8 mouse cellular contexts compared by ENCODE assay signal in the genomic region with DNA sequence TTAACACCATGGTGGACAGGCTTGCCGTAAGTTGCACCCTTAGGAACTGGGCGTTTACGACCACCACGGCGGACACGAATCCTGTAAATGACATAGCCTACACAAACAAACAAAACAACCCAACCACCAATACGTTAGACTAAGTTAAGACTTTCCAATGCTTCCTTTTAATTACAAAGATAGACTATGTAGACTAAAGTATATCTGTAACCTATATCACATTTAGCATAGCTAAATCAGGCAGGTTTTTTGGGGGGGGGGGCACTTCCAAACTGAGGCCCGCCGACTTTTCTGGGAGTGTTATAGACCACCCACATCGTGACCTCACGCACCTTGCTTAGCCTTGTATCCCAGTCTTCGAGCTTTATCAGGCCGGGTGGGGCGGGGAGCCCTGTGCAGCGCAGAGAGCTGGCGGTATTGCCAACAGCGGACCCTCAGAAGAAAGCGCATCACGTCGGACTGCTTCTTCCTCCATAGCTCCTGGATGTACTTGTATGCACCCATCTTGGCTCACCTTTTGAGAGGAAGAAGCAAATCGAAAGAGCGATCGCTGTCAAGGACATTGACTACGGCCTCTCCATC. TPM values are rescaled to one million over a fixed set of nuclear protein-coding genes. Genes with fewer than 3 reads are reported as not detected.
DNase-seq lines count a peak whose midpoint lies in the region; ATAC-seq and TF ChIP-seq lines count a peak whose summit lies in the region.
"Not testable (repeated sequence)": the region's sequence is repeated elsewhere in the genome, so short reads cannot be mapped to it uniquely, and the experiment has no call there.

No protein-coding gene starts in this region.

- under 1% methylated on average over 24 of the region's 24 CpGs for WGBS in cerebellum, adult 2 months
- WGBS in forebrain, embryonic 13.5 days, result under 1% methylated on average over 24 of the region's 24 CpGs
- 1% methylated on average over 22 of the region's 24 CpGs for WGBS in heart, postnatal 0 days
- 1% methylated on average over 24 of the region's 24 CpGs for WGBS in kidney, adult 2 months
- WGBS in liver, embryonic 12.5 days (ENCODE audit: insufficient replicate concordance), result under 1% methylated on average over 24 of the region's 24 CpGs
- 1% methylated on average over 18 of the region's 24 CpGs for WGBS in midbrain, embryonic 11.5 days

- in situ Hi-C loops in CH12.LX (cut with MboI; ENCODE audit: low pct_ligation_motif_present, low pct_unique_long_range_greater_than_20kb, low sequenced_read_pairs), result loop anchor here (5.0 kb wide), 1 partner anchor 33 kb away; a partner anchor contains a TSS

- TF ChIP-seq POLR2A in CH12.LX (IDR thresholded peaks at IDR 0.05; ENCODE audit: low read depth, low read length); cerebellum, adult 2 months (IDR thresholded peaks at IDR 0.05; ENCODE audit: borderline replicate concordance, insufficient read depth, low read length); kidney, adult 2 months (IDR thresholded peaks at IDR 0.05; ENCODE audit: low read depth, low read length): not testable (repeated sequence)

- not testable (repeated sequence) for TF ChIP-seq CTCF in CH12.LX (conservative IDR thresholded peaks at IDR 0.05 in 1 of 2, IDR thresholded peaks at IDR 0.05 in 1 of 2; ENCODE audit: low read depth in 2 of 2, low read length in 2 of 2); cerebellum, adult 2 months (IDR thresholded peaks at IDR 0.05; ENCODE audit: borderline replicate concordance, insufficient read depth, low read depth, low read length); heart, postnatal 0 days (IDR thresholded peaks at IDR 0.05; ENCODE audit: low read depth); kidney, adult 2 months (conservative IDR thresholded peaks at IDR 0.05; ENCODE audit: insufficient read depth, insufficient read length, low read depth, low read length)

- peaks cover 17 to 37% of the 10 kb centered on the region in 2 experiments for H3K36me3 ChIP-seq in CH12.LX (replicated peaks in 1 of 2; ENCODE audit: control insufficient read depth in 1 of 2, insufficient read depth in 1 of 2, low read length in 1 of 2)
- H3K36me3 ChIP-seq in forebrain, embryonic 13.5 days (ENCODE audit: poor library complexity, severe bottlenecking), result peaks cover 31% of the 10 kb centered on the region
- H3K36me3 ChIP-seq in heart, postnatal 0 days (replicated peaks; ENCODE audit: control insufficient read depth, insufficient read depth, low read length), result peaks cover 17% of the 10 kb centered on the region
- not testable (repeated sequence) for H3K36me3 ChIP-seq in kidney, adult 2 months (ENCODE audit: control insufficient read depth, insufficient read depth, low read length); midbrain, embryonic 11.5 days (ENCODE audit: control insufficient read depth, insufficient read depth, low read length)
- peaks cover 38% of the 10 kb centered on the region for H3K36me3 ChIP-seq in liver, embryonic 12.5 days

- not testable (repeated sequence) for H3K9me3 ChIP-seq in CH12.LX (replicated peaks; ENCODE audit: low read length); forebrain, embryonic 13.5 days (replicated peaks); heart, postnatal 0 days (replicated peaks; ENCODE audit: control insufficient read depth, low read length); liver, embryonic 12.5 days (replicated peaks); midbrain, embryonic 11.5 days (ENCODE audit: control insufficient read depth, low read length)

- not testable (repeated sequence) for TF ChIP-seq RAD21 in CH12.LX (IDR thresholded peaks at IDR 0.05; ENCODE audit: low read depth, low read length)

- H3K9ac ChIP-seq in CH12.LX (ENCODE audit: insufficient read depth, low read depth), result peak overlapping the region; percentile 88
- H3K9ac ChIP-seq in forebrain, embryonic 13.5 days, result peak overlapping the region; percentile 98
- H3K9ac ChIP-seq in heart, postnatal 0 days (replicated peaks; ENCODE audit: low read depth, low read length), result peak overlapping the region; percentile 78
- H3K9ac ChIP-seq in liver, embryonic 12.5 days, result peak overlapping the region; percentile 97
- H3K9ac ChIP-seq in midbrain, embryonic 11.5 days (ENCODE audit: low read length), result peak overlapping the region; percentile 99

- peak overlapping the region; percentile 11; the same call in 1 of the 2 replicates for H3K4me2 ChIP-seq in CH12.LX (ENCODE audit: insufficient read depth, low read depth, poor library complexity, severe bottlenecking)
- peak overlapping the region; percentile 80 for H3K4me2 ChIP-seq in forebrain, embryonic 13.5 days
- H3K4me2 ChIP-seq in heart, postnatal 0 days (ENCODE audit: low read depth, low read length), result peak overlapping the region; percentile 75
- peak overlapping the region; percentile 77 for H3K4me2 ChIP-seq in liver, embryonic 12.5 days
- peak overlapping the region; percentile 72 for H3K4me2 ChIP-seq in midbrain, embryonic 11.5 days

- H3K4me3 ChIP-seq in CH12.LX (replicated peaks in 1 of 3; ENCODE audit: low read depth in 2 of 3, low read length in 2 of 3, poor library complexity in 1 of 3), result peak overlapping the region; percentile 93 to 100 (median 98)
- H3K4me3 ChIP-seq in cerebellum, adult 2 months (replicated peaks; ENCODE audit: insufficient read depth, low read depth, low read length), result peak overlapping the region; percentile 96
- peak overlapping the region; percentile 91 for H3K4me3 ChIP-seq in forebrain, embryonic 13.5 days
- H3K4me3 ChIP-seq in heart, postnatal 0 days (ENCODE audit: low read depth, low read length), result peak overlapping the region; percentile 76
- H3K4me3 ChIP-seq in kidney, adult 2 months (ENCODE audit: insufficient read depth, low read depth, low read length), result peak overlapping the region; percentile 90
- peak overlapping the region; percentile 90 for H3K4me3 ChIP-seq in liver, embryonic 12.5 days
- H3K4me3 ChIP-seq in midbrain, embryonic 11.5 days (ENCODE audit: low read depth, low read length), result peak overlapping the region; percentile 92

- H3K4me1 ChIP-seq in CH12.LX (ENCODE audit: control insufficient read depth in 1 of 2, insufficient read depth in 2 of 2), result peaks cover 0 to 19% of the 10 kb centered on the region in 2 experiments; a peak in 2 of 4 replicates
- H3K4me1 ChIP-seq in cerebellum, adult 2 months (ENCODE audit: control insufficient read depth, insufficient read depth, low read length); kidney, adult 2 months (ENCODE audit: control insufficient read depth, insufficient read depth, low read length); midbrain, embryonic 11.5 days (ENCODE audit: control insufficient read depth, insufficient read depth, low read length): not testable (repeated sequence)
- peaks cover 20% of the 10 kb centered on the region for H3K4me1 ChIP-seq in forebrain, embryonic 13.5 days
- H3K4me1 ChIP-seq in heart, postnatal 0 days (ENCODE audit: control insufficient read depth, insufficient read depth), result peaks cover 11% of the 10 kb centered on the region; the same call in 1 of the 2 replicates
- H3K4me1 ChIP-seq in liver, embryonic 12.5 days, result peaks cover 20% of the 10 kb centered on the region

- not testable (repeated sequence) for TF ChIP-seq EP300 in CH12.LX (IDR thresholded peaks at IDR 0.05; ENCODE audit: low read length); heart, postnatal 0 days (IDR thresholded peaks at IDR 0.05; ENCODE audit: low read depth)

- peak overlapping the region; percentile 47 for H3K27ac ChIP-seq in CH12.LX (ENCODE audit: insufficient read depth, low read depth)
- H3K27ac ChIP-seq in cerebellum, adult 2 months (ENCODE audit: insufficient read depth, low read length), result peak overlapping the region; percentile 4; the same call in 1 of the 2 replicates
- H3K27ac ChIP-seq in forebrain, embryonic 13.5 days, result peak overlapping the region; percentile 82
- H3K27ac ChIP-seq in heart, postnatal 0 days (ENCODE audit: low read depth), result peak overlapping the region; percentile 77
- peak overlapping the region; percentile 53 for H3K27ac ChIP-seq in kidney, adult 2 months (ENCODE audit: insufficient read depth, low read depth, low read length)
- H3K27ac ChIP-seq in liver, embryonic 12.5 days, result peak overlapping the region; percentile 85
- peak overlapping the region; percentile 67; the same call in 1 of the 2 replicates for H3K27ac ChIP-seq in midbrain, embryonic 11.5 days (ENCODE audit: low read depth, low read length)

- not testable (repeated sequence) for H3K27me3 ChIP-seq in CH12.LX (replicated peaks); cerebellum, adult 2 months (ENCODE audit: control insufficient read depth, insufficient read depth, low read length); forebrain, embryonic 13.5 days; heart, postnatal 0 days (ENCODE audit: control insufficient read depth, insufficient read depth, low read length); kidney, adult 2 months (replicated peaks; ENCODE audit: control insufficient read depth, insufficient read depth, low read length); liver, embryonic 12.5 days (replicated peaks); midbrain, embryonic 11.5 days (ENCODE audit: control insufficient read depth, insufficient read depth, low read length)

- ATAC-seq in forebrain, embryonic 13.5 days, result peak; percentile 0
- not testable (repeated sequence) for ATAC-seq in heart, postnatal 0 days (ENCODE audit: insufficient read depth, low read depth); liver, embryonic 12.5 days; midbrain, embryonic 11.5 days (ENCODE audit: low FRiP score)

- peaks cover 22% of the 10 kb centered on the region for H3K79me2 ChIP-seq in CH12.LX (replicated peaks; ENCODE audit: control insufficient read depth, extremely low read depth, insufficient read depth, poor library complexity, severe bottlenecking)

- dilution Hi-C loops in CH12.LX (cut with MboI; ENCODE audit: extremely low pct_ligation_motif_present, extremely low pct_unique_long_range_greater_than_20kb, low sequenced_read_pairs), result not testable (repeated sequence)

- DNase-seq in CH12.LX (ENCODE audit: extremely low read depth); cerebellum, adult 2 months; heart, postnatal 0 days (ENCODE audit: low spot score); kidney, adult 2 months: not testable (repeated sequence)
- DNase-seq in midbrain, embryonic 11.5 days (ENCODE audit: low spot score, missing footprints), result peak; percentile 90
- DNase-seq in retina, embryonic 14.5 days (ENCODE audit: low spot score), result peak; percentile 50

RNA-seq across cellular contexts. Expression of a gene that starts 0.9 kb away (rescaled TPM):
- 5.5 and 6.6 TPM in 2 replicates for total RNA-seq in CH12.LX (2012; rRNA removed)
- total RNA-seq in CH12.LX (2014; rRNA removed), result 9.2 and 10.7 TPM in 2 replicates
- polyA plus RNA-seq in CH12.LX (2012; ENCODE audit: insufficient read length, low read depth), result 9.8 and 12.5 TPM in 2 replicates
- 124 and 140 TPM in 2 replicates for polyA plus RNA-seq in cerebellum, adult 2 months (2012; rRNA removed)
- 21.7 and 25.7 TPM in 2 replicates for polyA plus RNA-seq in forebrain, embryonic 13.5 days (2015; fragmentation: Nextera tagmentation; extraction: Ambion mirVana)
- total RNA-seq in heart, postnatal 0 days (2014; rRNA removed; ENCODE audit: low replicate concordance), result 3.4 and 22.0 TPM in 2 replicates
- 36.9 and 37.2 TPM in 2 replicates for polyA plus RNA-seq in heart, postnatal 0 days (2015; fragmentation: Nextera tagmentation; extraction: Ambion mirVana)
- polyA plus RNA-seq in kidney, adult 2 months (2012; rRNA removed), result 9.4 and 13.1 TPM in 2 replicates
- polyA plus RNA-seq in liver, embryonic 12.5 days (2016; fragmentation: Nextera tagmentation; extraction: Ambion mirVana), result 10.6 and 12.1 TPM in 2 replicates
- 11.1 and 12.9 TPM in 2 replicates for polyA plus RNA-seq in midbrain, embryonic 11.5 days (2014; fragmentation: Nextera tagmentation; extraction: Ambion mirVana)

RNA-seq across cellular contexts. Expression of a gene that starts 1.2 kb away (rescaled TPM):
- total RNA-seq in CH12.LX (2012; rRNA removed) (2,059 and 2,113 TPM in 2 replicates), CH12.LX (2014; rRNA removed) (2,291 and 2,467 TPM in 2 replicates)
- polyA plus RNA-seq in CH12.LX (2012; ENCODE audit: insufficient read length, low read depth), result 753 and 1,059 TPM in 2 replicates
- polyA plus RNA-seq in cerebellum, adult 2 months (2012; rRNA removed), result 293 and 315 TPM in 2 replicates
- 354 and 406 TPM in 2 replicates for polyA plus RNA-seq in forebrain, embryonic 13.5 days (2015; fragmentation: Nextera tagmentation; extraction: Ambion mirVana)
- total RNA-seq in heart, postnatal 0 days (2014; rRNA removed; ENCODE audit: low replicate concordance), result 517 and 617 TPM in 2 replicates
- polyA plus RNA-seq in heart, postnatal 0 days (2015; fragmentation: Nextera tagmentation; extraction: Ambion mirVana), result 236 and 241 TPM in 2 replicates
- polyA plus RNA-seq in kidney, adult 2 months (2012; rRNA removed), result 257 and 357 TPM in 2 replicates
- polyA plus RNA-seq in liver, embryonic 12.5 days (2016; fragmentation: Nextera tagmentation; extraction: Ambion mirVana), result 393 and 396 TPM in 2 replicates
- polyA plus RNA-seq in midbrain, embryonic 11.5 days (2014; fragmentation: Nextera tagmentation; extraction: Ambion mirVana), result 403 and 466 TPM in 2 replicates

RNA-seq across cellular contexts. Expression of a gene that starts 31.1 kb away (rescaled TPM):
- 4.5 and 5.1 TPM in 2 replicates for total RNA-seq in CH12.LX (2012; rRNA removed)
- total RNA-seq in CH12.LX (2014; rRNA removed), result 8.4 and 9.3 TPM in 2 replicates
- 5.6 and 6.8 TPM in 2 replicates for polyA plus RNA-seq in CH12.LX (2012; ENCODE audit: insufficient read length, low read depth)
- polyA plus RNA-seq in cerebellum, adult 2 months (2012; rRNA removed), result 81.9 and 87.2 TPM in 2 replicates
- 5.0 and 5.4 TPM in 2 replicates for polyA plus RNA-seq in forebrain, embryonic 13.5 days (2015; fragmentation: Nextera tagmentation; extraction: Ambion mirVana)
- 30.9 and 34.4 TPM in 2 replicates for total RNA-seq in heart, postnatal 0 days (2014; rRNA removed; ENCODE audit: low replicate concordance)
- polyA plus RNA-seq in heart, postnatal 0 days (2015; fragmentation: Nextera tagmentation; extraction: Ambion mirVana), result 23.5 and 23.7 TPM in 2 replicates
- polyA plus RNA-seq in kidney, adult 2 months (2012; rRNA removed), result 17.0 and 26.7 TPM in 2 replicates
- 2.2 TPM in 2 replicates for polyA plus RNA-seq in liver, embryonic 12.5 days (2016; fragmentation: Nextera tagmentation; extraction: Ambion mirVana)
- 4.9 and 5.2 TPM in 2 replicates for polyA plus RNA-seq in midbrain, embryonic 11.5 days (2014; fragmentation: Nextera tagmentation; extraction: Ambion mirVana)

Comparison
In these comparisons a context has a peak if more than half of its experiments do, and no peak if none do; other contexts are left out.
1. H3K27ac ChIP-seq: peak in every context shown above with its lines; median percentile 85 in liver, embryonic 12.5 days; 82 in forebrain, embryonic 13.5 days; 77 in heart, postnatal 0 days; 67 in midbrain, embryonic 11.5 days; 53 in kidney, adult 2 months; 47 in CH12.LX; 4 in cerebellum, adult 2 months.
2. H3K4me2 ChIP-seq: peak in every context shown above with its lines; median percentile 80 in forebrain, embryonic 13.5 days; 77 in liver, embryonic 12.5 days; 75 in heart, postnatal 0 days; 72 in midbrain, embryonic 11.5 days; 11 in CH12.LX.